Mouse (Mus musculus): ENCODE data around the gene Slc25a34. TPM values are rescaled to one million over a fixed set of nuclear protein-coding genes. Genes with fewer than 3 reads are reported as not detected.

The Slc25a34 gene
- polyA plus RNA-seq (2012; rRNA removed) = 2.2 and 2.9 TPM in 2 replicates

GRCm38 (mm10) chr4:141623666-141624065, at the start of gene Slc25a34:
TSS of gene Slc25a34 (minus strand) at chr4:141623821.
- no peak for TF ChIP-seq CTCF (IDR thresholded peaks at IDR 0.05; ENCODE audit: control insufficient read depth, insufficient read depth, insufficient replicate concordance, low read depth, low read length)
- TF ChIP-seq POLR2A (IDR thresholded peaks at IDR 0.05; ENCODE audit: control insufficient read depth, low read depth, low read length) = peak; percentile 38; the same call in 1 of the 2 replicates
- H3K36me3 ChIP-seq (ENCODE audit: control insufficient read depth, insufficient read depth, low read length) = no peaks in the 10 kb centered on the region; the same call in 1 of the 2 replicates
- peak within 1 kb of the TSS; percentile 20 for H3K4me3 ChIP-seq (ENCODE audit: control insufficient read depth, low read depth, low read length)
- H3K4me1 ChIP-seq (ENCODE audit: control insufficient read depth, insufficient read depth, low read length) = peaks cover 11% of the 10 kb centered on the region
- peak within 1 kb of the TSS; percentile 63 for H3K27ac ChIP-seq (ENCODE audit: control insufficient read depth, insufficient read depth, low read depth, low read length)
- H3K27me3 ChIP-seq (ENCODE audit: control insufficient read depth, insufficient read depth, low read length) = no peaks in the 10 kb centered on the region

GRCm38 (mm10) chr4:141672325-141672724, 48.7 kb upstream of the Slc25a34 start:
- H3K4me3 ChIP-seq (ENCODE audit: control insufficient read depth, low read depth, low read length) = peak overlapping the region; percentile 21
- H3K27ac ChIP-seq (ENCODE audit: control insufficient read depth, insufficient read depth, low read depth, low read length) = no peak overlapping the region
- TF ChIP-seq CTCF (IDR thresholded peaks at IDR 0.05; ENCODE audit: control insufficient read depth, insufficient read depth, insufficient replicate concordance, low read depth, low read length) (no peak), POLR2A (IDR thresholded peaks at IDR 0.05; ENCODE audit: control insufficient read depth, low read depth, low read length) (no peak)
- no peaks in the 10 kb centered on the region for H3K36me3 ChIP-seq (ENCODE audit: control insufficient read depth, insufficient read depth, low read length)
- no peaks in the 10 kb centered on the region for H3K27me3 ChIP-seq (ENCODE audit: control insufficient read depth, insufficient read depth, low read length)
- peaks cover 11% of the 10 kb centered on the region for H3K4me1 ChIP-seq (ENCODE audit: control insufficient read depth, insufficient read depth, low read length)

GRCm38 (mm10) chr4:141671389-141671788, 47.8 kb upstream of the Slc25a34 start:
- H3K36me3 ChIP-seq (ENCODE audit: control insufficient read depth, insufficient read depth, low read length) = no peaks in the 10 kb centered on the region
- H3K4me3 ChIP-seq (ENCODE audit: control insufficient read depth, low read depth, low read length) = no peak overlapping the region
- TF ChIP-seq CTCF (IDR thresholded peaks at IDR 0.05; ENCODE audit: control insufficient read depth, insufficient read depth, insufficient replicate concordance, low read depth, low read length) (no peak), POLR2A (IDR thresholded peaks at IDR 0.05; ENCODE audit: control insufficient read depth, low read depth, low read length) (no peak)
- H3K27ac ChIP-seq (ENCODE audit: control insufficient read depth, insufficient read depth, low read depth, low read length) = no peak overlapping the region
- peaks cover 11% of the 10 kb centered on the region for H3K4me1 ChIP-seq (ENCODE audit: control insufficient read depth, insufficient read depth, low read length)
- H3K27me3 ChIP-seq (ENCODE audit: control insufficient read depth, insufficient read depth, low read length) = no peaks in the 10 kb centered on the region

GRCm38 (mm10) chr4:141669898-141670712, 46.5 kb upstream of the Slc25a34 start:
- Histone ChIP-seq H3K36me3 (ENCODE audit: control insufficient read depth, insufficient read depth, low read length) (no peaks in the 10 kb centered on the region), H3K27ac (ENCODE audit: control insufficient read depth, insufficient read depth, low read depth, low read length) (no peak overlapping the region), H3K4me3 (ENCODE audit: control insufficient read depth, low read depth, low read length) (no peak overlapping the region), H3K4me1 (ENCODE audit: control insufficient read depth, insufficient read depth, low read length) (peaks cover 11% of the 10 kb centered on the region), H3K27me3 (ENCODE audit: control insufficient read depth, insufficient read depth, low read length) (no peaks in the 10 kb centered on the region)
- TF ChIP-seq POLR2A (IDR thresholded peaks at IDR 0.05; ENCODE audit: control insufficient read depth, low read depth, low read length) (no peak), CTCF (IDR thresholded peaks at IDR 0.05; ENCODE audit: control insufficient read depth, insufficient read depth, insufficient replicate concordance, low read depth, low read length) (no peak)

GRCm38 (mm10) chr4:141664799-141665198, 41.2 kb upstream of the Slc25a34 start, which contains the start of gene Plekhm2:
TSS of gene Plekhm2 (minus strand) at chr4:141664899.
- H3K4me1 ChIP-seq (ENCODE audit: control insufficient read depth, insufficient read depth, low read length) = peaks cover 13% of the 10 kb centered on the region
- TF ChIP-seq CTCF (IDR thresholded peaks at IDR 0.05; ENCODE audit: control insufficient read depth, insufficient read depth, insufficient replicate concordance, low read depth, low read length) (no peak), POLR2A (IDR thresholded peaks at IDR 0.05; ENCODE audit: control insufficient read depth, low read depth, low read length) (no peak)
- H3K27me3 ChIP-seq (ENCODE audit: control insufficient read depth, insufficient read depth, low read length) = no peaks in the 10 kb centered on the region
- no peaks in the 10 kb centered on the region for H3K36me3 ChIP-seq (ENCODE audit: control insufficient read depth, insufficient read depth, low read length)
- H3K4me3 ChIP-seq (ENCODE audit: control insufficient read depth, low read depth, low read length) = peak within 1 kb of the TSS; percentile 98
- H3K27ac ChIP-seq (ENCODE audit: control insufficient read depth, insufficient read depth, low read depth, low read length) = peak within 1 kb of the TSS; percentile 61

GRCm38 (mm10) chr4:141664011-141664745, 40.6 kb upstream of the Slc25a34 start:
- Histone ChIP-seq H3K36me3 (ENCODE audit: control insufficient read depth, insufficient read depth, low read length) (no peaks in the 10 kb centered on the region), H3K4me1 (ENCODE audit: control insufficient read depth, insufficient read depth, low read length) (peaks cover 13% of the 10 kb centered on the region), H3K27me3 (ENCODE audit: control insufficient read depth, insufficient read depth, low read length) (no peaks in the 10 kb centered on the region), H3K27ac (ENCODE audit: control insufficient read depth, insufficient read depth, low read depth, low read length) (peak overlapping the region; percentile 61), H3K4me3 (ENCODE audit: control insufficient read depth, low read depth, low read length) (peak overlapping the region; percentile 98)
- TF ChIP-seq CTCF (IDR thresholded peaks at IDR 0.05; ENCODE audit: control insufficient read depth, insufficient read depth, insufficient replicate concordance, low read depth, low read length) (no peak), POLR2A (IDR thresholded peaks at IDR 0.05; ENCODE audit: control insufficient read depth, low read depth, low read length) (peak; percentile 58)
